ENCODE assay signal across 22 mouse cellular contexts in genomic region chr4:130009043-130009442, GRCm38 (mm10). TPM values are rescaled to one million over a fixed set of nuclear protein-coding genes. Genes with fewer than 3 reads are reported as not detected.
A peak's percentile ranks its signal among the peaks of the same experiment; 100 is the strongest.
DNase-seq lines count a peak whose midpoint lies in the region; ATAC-seq lines count a peak whose summit lies in the region.
"Had no signal": no experiment of that assay in that cellular context is flagged by ENCODE, and none has a peak within 500 bp of the region (broad histone marks: within the 10 kb centered on the region; RNA-seq: fewer than 3 reads in every experiment).

No protein-coding gene starts in this region.

- H3K27me3 ChIP-seq in forebrain, embryonic 11.5 days (ENCODE audit: control insufficient read depth, insufficient read depth, low read length), result peaks cover 5% of the 10 kb centered on the region; the same call in 1 of the 2 replicates
- H3K27me3 ChIP-seq in forebrain, embryonic 15.5 days, result no peaks in the 10 kb centered on the region

- peak; percentile 58 for DNase-seq in cerebellum, adult 11-12 months
- DNase-seq in forebrain, embryonic 11.5 days (ENCODE audit: low spot score), result peak; percentile 49
- peak; percentile 42 for DNase-seq in testis, postnatal 10 days (ENCODE audit: low spot score)
- no peak for DNase-seq in testis, postnatal 14 days (ENCODE audit: low spot score)
- no peak for DNase-seq in lung, postnatal 4 days
- DNase-seq: adrenal gland, postnatal 10 days; B cell, adult 2 months; forebrain, postnatal 0 days; gastrocnemius, postnatal 36 days; heart, adult 2 months; heart, postnatal 14 days; kidney, adult 11 months had no signal

- no peaks in the 10 kb centered on the region for H3K9me3 ChIP-seq in forebrain, embryonic 11.5 days (ENCODE audit: control insufficient read depth, low read length)
- no peaks in the 10 kb centered on the region for H3K9me3 ChIP-seq in forebrain, embryonic 15.5 days
- H3K9me3 ChIP-seq: embryonic facial prominence, embryonic 12.5 days; forebrain, embryonic 12.5 days; G1E; heart, embryonic 15.5 days; hindbrain, embryonic 13.5 days had no signal

- no peak overlapping the region for H3K4me3 ChIP-seq in forebrain, embryonic 11.5 days (ENCODE audit: low read depth, low read length)
- no peak overlapping the region for H3K4me3 ChIP-seq in forebrain, embryonic 15.5 days
- H3K4me3 ChIP-seq: embryonic facial prominence, embryonic 12.5 days; forebrain, embryonic 12.5 days; heart, adult 2 months; heart, embryonic 15.5 days; hindbrain, embryonic 13.5 days had no signal

- WGBS in forebrain, embryonic 11.5 days, result 86% methylated on average over 14 of the region's 14 CpGs
- 87% methylated on average over 14 of the region's 14 CpGs for WGBS in forebrain, embryonic 15.5 days

- H3K4me1 ChIP-seq in forebrain, embryonic 11.5 days (replicated peaks; ENCODE audit: control insufficient read depth, insufficient read depth, low read length), result peaks cover 5% of the 10 kb centered on the region; the same call in 1 of the 2 replicates
- H3K4me1 ChIP-seq in forebrain, embryonic 15.5 days, result peaks cover 4% of the 10 kb centered on the region; the same call in 1 of the 2 replicates

- H3K9ac ChIP-seq in forebrain, embryonic 11.5 days (ENCODE audit: low read length), result no peak overlapping the region
- no peak overlapping the region for H3K9ac ChIP-seq in forebrain, embryonic 15.5 days (replicated peaks)
- H3K9ac ChIP-seq: embryonic facial prominence, embryonic 12.5 days; forebrain, embryonic 12.5 days; forebrain, postnatal 0 days; heart, embryonic 15.5 days; hindbrain, embryonic 13.5 days had no signal

- H3K4me2 ChIP-seq in forebrain, embryonic 11.5 days (ENCODE audit: low read depth, low read length, severe bottlenecking), result no peak overlapping the region
- no peak overlapping the region for H3K4me2 ChIP-seq in forebrain, embryonic 15.5 days (replicated peaks)
- H3K4me2 ChIP-seq: embryonic facial prominence, embryonic 12.5 days; forebrain, embryonic 12.5 days; heart, embryonic 11.5 days; heart, embryonic 15.5 days; hindbrain, embryonic 13.5 days had no signal

- no peak for ATAC-seq in cerebellum, adult (ENCODE audit: insufficient number of reproducible peaks, low FRiP score, low TSS enrichment)
- no peak for ATAC-seq in forebrain, embryonic 11.5 days (replicated peaks; ENCODE audit: low FRiP score)
- ATAC-seq in forebrain, embryonic 15.5 days (replicated peaks), result no peak
- ATAC-seq: CD4-positive, CD25-positive, alpha-beta regulatory T cell, adult 4 months; forebrain, postnatal 0 days; hindbrain, postnatal 0 days had no signal

- H3K36me3 ChIP-seq in forebrain, embryonic 11.5 days (ENCODE audit: control insufficient read depth, insufficient read depth, low read length), result no peaks in the 10 kb centered on the region
- H3K36me3 ChIP-seq in forebrain, embryonic 15.5 days, result peaks cover 21% of the 10 kb centered on the region
- H3K36me3 ChIP-seq: G1E; heart, embryonic 15.5 days had no signal

- no peak overlapping the region for H3K27ac ChIP-seq in forebrain, embryonic 11.5 days (ENCODE audit: low read depth, low read length)
- no peak overlapping the region for H3K27ac ChIP-seq in forebrain, embryonic 15.5 days (replicated peaks)
- H3K27ac ChIP-seq: embryonic facial prominence, embryonic 12.5 days; forebrain, embryonic 12.5 days; heart, adult 2 months; heart, embryonic 15.5 days; hindbrain, embryonic 13.5 days; hindbrain, postnatal 0 days had no signal

RNA-seq across cellular contexts. Expression of gene Adgrb2, which starts 24.4 kb away (rescaled TPM):
- polyA plus RNA-seq in forebrain, embryonic 11.5 days (2014; fragmentation: Nextera tagmentation; extraction: Ambion mirVana), result 3.6 and 8.2 TPM in 2 replicates
- 12.9 and 13.2 TPM in 2 replicates for polyA plus RNA-seq in forebrain, embryonic 15.5 days (2015; fragmentation: Nextera tagmentation; extraction: Ambion mirVana)
- polyA plus RNA-seq: G1E had no signal

RNA-seq across cellular contexts. Expression of gene Col16a1, which starts 38.6 kb away (rescaled TPM):
- polyA plus RNA-seq in forebrain, embryonic 11.5 days (2014; fragmentation: Nextera tagmentation; extraction: Ambion mirVana), result 5.9 and 6.3 TPM in 2 replicates
- 4.6 and 5.1 TPM in 2 replicates for polyA plus RNA-seq in forebrain, embryonic 15.5 days (2015; fragmentation: Nextera tagmentation; extraction: Ambion mirVana)
- polyA plus RNA-seq: CD4-positive, CD25-positive, alpha-beta regulatory T cell, adult 4 months; G1E had no signal

Comparison
In these comparisons a context has a peak if more than half of its experiments do, and no peak if none do; other contexts are left out.
1. DNase-seq: peak in cerebellum, adult 11-12 months (single experiment), forebrain, embryonic 11.5 days (single experiment) and testis, postnatal 10 days (single experiment); none in testis, postnatal 14 days (single experiment) and lung, postnatal 4 days (0 of 2).